Comparison of ENCODE assay signal across 11 mouse cellular contexts in the genomic region with DNA sequence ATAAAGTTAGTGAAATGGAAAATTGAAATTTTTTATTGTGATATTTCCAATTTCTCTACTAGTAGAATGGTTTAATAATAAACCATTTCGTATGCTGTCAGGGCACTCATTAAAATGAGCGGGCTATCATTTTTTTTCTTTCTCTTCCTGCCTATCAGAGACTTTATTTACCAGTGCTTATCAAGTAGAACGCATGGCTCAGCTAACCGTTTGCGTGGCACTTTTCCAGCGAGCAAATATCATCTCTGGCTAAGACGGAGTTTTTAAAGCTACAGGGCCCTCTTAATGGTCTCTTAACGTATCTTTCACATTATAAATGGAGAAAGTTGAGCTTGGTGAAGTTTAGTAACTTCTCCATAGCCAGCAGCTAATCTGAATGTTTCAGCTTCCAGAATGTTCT. TPM values are rescaled to one million over a fixed set of nuclear protein-coding genes. Genes with fewer than 3 reads are reported as not detected.
DNase-seq lines count a peak whose midpoint lies in the region; ATAC-seq and TF ChIP-seq lines count a peak whose summit lies in the region.
"Had no signal": no experiment of that assay in that cellular context is flagged by ENCODE, and none has a peak within 500 bp of the region (broad histone marks: within the 10 kb centered on the region; RNA-seq: fewer than 3 reads in every experiment).

No protein-coding gene starts in this region.

- no peaks in the 10 kb centered on the region for H3K9me3 ChIP-seq in kidney, embryonic 14.5 days (ENCODE audit: control insufficient read depth, low read length)
- H3K9me3 ChIP-seq: hindbrain, embryonic 10.5 days had no signal

- no peak for ATAC-seq in kidney, embryonic 14.5 days (ENCODE audit: low FRiP score, low TSS enrichment)

- H3K36me3 ChIP-seq in kidney, adult 2 months (ENCODE audit: control insufficient read depth, insufficient read depth, low read length), result no peaks in the 10 kb centered on the region
- H3K36me3 ChIP-seq in kidney, embryonic 14.5 days (ENCODE audit: control insufficient read depth, insufficient read depth, low read length), result no peaks in the 10 kb centered on the region
- H3K36me3 ChIP-seq: embryonic facial prominence, embryonic 13.5 days; hindbrain, embryonic 10.5 days; midbrain, embryonic 10.5 days had no signal

- intact Hi-C loops in heart, postnatal 10 days (cut with DNase I), result loop anchor here (10.0 kb wide), 1 partner anchor 202 kb away; no protein-coding TSS in a partner anchor

- TF ChIP-seq POLR2A in kidney, adult 2 months (IDR thresholded peaks at IDR 0.05; ENCODE audit: low read depth, low read length), result no peak

- no peak overlapping the region for H3K4me2 ChIP-seq in kidney, embryonic 14.5 days (replicated peaks; ENCODE audit: low read depth, low read length)
- H3K4me2 ChIP-seq: embryonic facial prominence, embryonic 13.5 days had no signal

- H3K9ac ChIP-seq in kidney, embryonic 14.5 days (ENCODE audit: low read depth, low read length), result no peak overlapping the region
- H3K9ac ChIP-seq: embryonic facial prominence, embryonic 13.5 days had no signal

- H3K27me3 ChIP-seq in kidney, adult 2 months (replicated peaks; ENCODE audit: control insufficient read depth, insufficient read depth, low read length), result no peaks in the 10 kb centered on the region
- H3K27me3 ChIP-seq in kidney, embryonic 14.5 days (ENCODE audit: control insufficient read depth, insufficient read depth, low read length), result no peaks in the 10 kb centered on the region
- H3K27me3 ChIP-seq: embryonic facial prominence, embryonic 13.5 days had no signal

- H3K4me3 ChIP-seq in kidney, adult 2 months (ENCODE audit: insufficient read depth, low read depth, low read length), result no peak overlapping the region
- no peak overlapping the region for H3K4me3 ChIP-seq in kidney, embryonic 14.5 days (ENCODE audit: low read length)
- H3K4me3 ChIP-seq: embryonic facial prominence, embryonic 13.5 days; hindbrain, embryonic 10.5 days; midbrain, embryonic 10.5 days had no signal

- TF ChIP-seq CTCF in kidney, adult 2 months (conservative IDR thresholded peaks at IDR 0.05; ENCODE audit: insufficient read depth, insufficient read length, low read depth, low read length), result no peak

- H3K4me1 ChIP-seq in kidney, adult 2 months (ENCODE audit: control insufficient read depth, insufficient read depth, low read length), result no peaks in the 10 kb centered on the region
- H3K4me1 ChIP-seq in kidney, embryonic 14.5 days (ENCODE audit: control insufficient read depth, insufficient read depth, low read length), result no peaks in the 10 kb centered on the region
- H3K4me1 ChIP-seq: hindbrain, embryonic 10.5 days; midbrain, embryonic 10.5 days had no signal

- 18% methylated on average over 8 of the region's 8 CpGs for WGBS in kidney, adult 2 months
- WGBS in kidney, embryonic 14.5 days, result 49% methylated on average over 8 of the region's 8 CpGs

- H3K27ac ChIP-seq in kidney, adult 2 months (ENCODE audit: insufficient read depth, low read depth, low read length), result no peak overlapping the region
- H3K27ac ChIP-seq in kidney, embryonic 14.5 days (ENCODE audit: low read depth, low read length), result no peak overlapping the region
- H3K27ac ChIP-seq: embryonic facial prominence, embryonic 13.5 days; hindbrain, embryonic 10.5 days; midbrain, embryonic 10.5 days had no signal

- peak; percentile 27 for DNase-seq in adrenal gland, postnatal 10 days
- DNase-seq in adrenal gland, postnatal 14 days, result no peak
- peak; percentile 30 for DNase-seq in kidney, adult 2 months
- DNase-seq in heart, postnatal 10 days, result peak; percentile 26 to 38
- peak; percentile 45 for DNase-seq in lung, postnatal 10 days
- DNase-seq in layer of hippocampus, adult 18-20 months (ENCODE audit: low spot score in 2 of 2), result no peak
- DNase-seq in layer of hippocampus, postnatal 25 days (ENCODE audit: extremely low spot score in 1 of 2, low spot score in 1 of 2), result no peak

RNA-seq across cellular contexts. Expression of gene Rhobtb1, which starts 44.0 kb away (rescaled TPM):
- total RNA-seq in adrenal gland, postnatal 10 days (2021), result 10 to 100 TPM; 22.3 to 25.6 TPM
- total RNA-seq in adrenal gland, postnatal 14 days (2021), result 15.6 and 15.8 TPM in 2 replicates
- polyA plus RNA-seq in kidney, adult 2 months (2012; rRNA removed), result 17.0 and 20.6 TPM in 2 replicates
- 20.3 and 26.6 TPM in 2 replicates for polyA plus RNA-seq in kidney, embryonic 14.5 days (2014; fragmentation: Nextera tagmentation; extraction: Ambion mirVana)
- total RNA-seq in heart, postnatal 10 days (2021), result 100 to 1,000 TPM in 1 of 2 experiments, 10 to 100 TPM in 1; 63.9 to 131 TPM
- 1 to 10 TPM; 3.5 to 5.1 TPM for total RNA-seq in layer of hippocampus, adult 18-20 months (2021)
- total RNA-seq in layer of hippocampus, postnatal 25 days (2021), result 10 to 100 TPM in 1 of 2 experiments, 1 to 10 TPM in 1; 6.8 to 10.3 TPM

Comparison
In these comparisons a context has a peak if more than half of its experiments do, and no peak if none do; other contexts are left out.
1. DNase-seq: peak in adrenal gland, postnatal 10 days (single experiment), kidney, adult 2 months (single experiment), heart, postnatal 10 days (2 of 2) and lung, postnatal 10 days (single experiment); none in adrenal gland, postnatal 14 days (single experiment), layer of hippocampus, adult 18-20 months (0 of 2) and layer of hippocampus, postnatal 25 days (0 of 2).